ENCODE assay signal across 8 mouse cellular contexts in the genomic region with DNA sequence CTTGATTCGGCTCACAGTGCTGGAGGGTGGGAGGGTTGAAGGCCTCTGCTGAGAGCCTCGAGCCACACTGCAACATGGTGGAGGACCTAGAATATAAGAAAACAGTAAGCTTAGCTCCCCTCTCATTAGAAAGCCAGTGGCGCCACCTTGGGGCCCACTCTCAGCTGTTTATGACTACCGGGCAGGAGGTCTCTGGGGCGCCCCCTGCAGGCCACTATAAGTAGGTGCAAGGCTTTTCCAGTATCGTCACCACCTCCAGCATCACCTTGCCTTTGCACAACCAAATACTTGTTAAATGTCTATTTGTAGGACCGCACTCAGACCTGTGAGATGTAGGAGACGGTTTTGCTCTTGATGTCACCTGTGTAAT. TPM values are rescaled to one million over a fixed set of nuclear protein-coding genes. Genes with fewer than 3 reads are reported as not detected.
DNase-seq lines count a peak whose midpoint lies in the region; ATAC-seq and TF ChIP-seq lines count a peak whose summit lies in the region.

No protein-coding gene starts in this region.

- no peak for TF ChIP-seq POLR2A in bone marrow, adult 2 months (IDR thresholded peaks at IDR 0.05; ENCODE audit: borderline replicate concordance, control insufficient read depth, low read depth, low read length)
- TF ChIP-seq POLR2A in testis, adult 2 months (IDR thresholded peaks at IDR 0.05; ENCODE audit: control insufficient read depth, low read depth, low read length): no peak

- H3K9me3 ChIP-seq in midbrain, embryonic 11.5 days (ENCODE audit: control insufficient read depth, low read length): no peaks in the 10 kb centered on the region
- H3K9me3 ChIP-seq in midbrain, embryonic 16.5 days (replicated peaks; ENCODE audit: control insufficient read depth, low read length, poor library complexity, severe bottlenecking): no peaks in the 10 kb centered on the region
- no peaks in the 10 kb centered on the region for H3K9me3 ChIP-seq in embryonic facial prominence, embryonic 14.5 days (ENCODE audit: control insufficient read depth, low read length)
- no peaks in the 10 kb centered on the region for H3K9me3 ChIP-seq in midbrain, embryonic 14.5 days (ENCODE audit: control insufficient read depth, low read length)

- intact Hi-C loops in heart, postnatal 25 days (cut with DNase I): loop anchor here (5.0 kb wide), 1 partner anchor 34 kb away; the partner anchor contains the start of gene Hbq1b
- intact Hi-C loops in left cerebral cortex, postnatal 25 days (cut with DNase I): loop anchor here (5.0 to 10.0 kb wide), 3 partner anchors 34 to 326 kb away; partner anchors contain the start of gene Hbq1b

- no peak overlapping the region for H3K4me3 ChIP-seq in midbrain, embryonic 11.5 days (ENCODE audit: low read depth, low read length)
- H3K4me3 ChIP-seq in midbrain, embryonic 16.5 days (ENCODE audit: low read depth, low read length): no peak overlapping the region
- no peak overlapping the region for H3K4me3 ChIP-seq in bone marrow, adult 2 months (replicated peaks; ENCODE audit: control insufficient read depth, low read depth, low read length)
- H3K4me3 ChIP-seq in embryonic facial prominence, embryonic 14.5 days (ENCODE audit: low read depth, low read length): no peak overlapping the region
- no peak overlapping the region for H3K4me3 ChIP-seq in midbrain, embryonic 14.5 days (replicated peaks; ENCODE audit: low read depth, low read length)
- peak overlapping the region; percentile 1 for H3K4me3 ChIP-seq in testis, adult 2 months (ENCODE audit: control insufficient read depth, low read depth, low read length)

- no peak overlapping the region for H3K9ac ChIP-seq in midbrain, embryonic 11.5 days (ENCODE audit: low read length)
- no peak overlapping the region for H3K9ac ChIP-seq in midbrain, embryonic 16.5 days (ENCODE audit: low read depth, low read length)
- H3K9ac ChIP-seq in embryonic facial prominence, embryonic 14.5 days (ENCODE audit: low read depth, low read length): no peak overlapping the region
- no peak overlapping the region for H3K9ac ChIP-seq in midbrain, embryonic 14.5 days (replicated peaks; ENCODE audit: low read length)

- H3K27ac ChIP-seq in midbrain, embryonic 11.5 days (ENCODE audit: low read depth, low read length): no peak overlapping the region
- H3K27ac ChIP-seq in midbrain, embryonic 16.5 days (ENCODE audit: low read length): no peak overlapping the region
- no peak overlapping the region for H3K27ac ChIP-seq in bone marrow, adult 2 months (ENCODE audit: control insufficient read depth, insufficient read depth, low read depth, low read length, poor library complexity)
- H3K27ac ChIP-seq in embryonic facial prominence, embryonic 14.5 days (replicated peaks; ENCODE audit: low read depth, low read length): no peak overlapping the region
- H3K27ac ChIP-seq in midbrain, embryonic 14.5 days (replicated peaks; ENCODE audit: low read depth, low read length): no peak overlapping the region
- H3K27ac ChIP-seq in testis, adult 2 months (ENCODE audit: control insufficient read depth, insufficient read depth, low read depth, low read length): no peak overlapping the region

- H3K27me3 ChIP-seq in midbrain, embryonic 11.5 days (ENCODE audit: control insufficient read depth, insufficient read depth, low read length): no peaks in the 10 kb centered on the region
- H3K27me3 ChIP-seq in midbrain, embryonic 16.5 days (ENCODE audit: control insufficient read depth, insufficient read depth, low read depth, low read length): no peaks in the 10 kb centered on the region
- H3K27me3 ChIP-seq in embryonic facial prominence, embryonic 14.5 days (replicated peaks; ENCODE audit: control insufficient read depth, insufficient read depth, low read length): 0 out of 2 replicates have a peak, but pooled peaks cover 3% of the 10 kb centered on the region
- no peaks in the 10 kb centered on the region for H3K27me3 ChIP-seq in midbrain, embryonic 14.5 days (ENCODE audit: control insufficient read depth, insufficient read depth, low read length)
- H3K27me3 ChIP-seq in testis, adult 2 months (ENCODE audit: control insufficient read depth, insufficient read depth, low read length): no peaks in the 10 kb centered on the region

- no peak overlapping the region for H3K4me2 ChIP-seq in midbrain, embryonic 11.5 days
- H3K4me2 ChIP-seq in midbrain, embryonic 16.5 days (ENCODE audit: low read length): no peak overlapping the region
- no peak overlapping the region for H3K4me2 ChIP-seq in embryonic facial prominence, embryonic 14.5 days (ENCODE audit: low read depth, low read length)
- H3K4me2 ChIP-seq in midbrain, embryonic 14.5 days (ENCODE audit: low read length): no peak overlapping the region

- TF ChIP-seq CTCF in bone marrow, adult 2 months (IDR thresholded peaks at IDR 0.05; ENCODE audit: control insufficient read depth, insufficient read depth, low read length): peak; percentile 71
- peak; percentile 87; the same call in 1 of the 2 replicates for TF ChIP-seq CTCF in testis, adult 2 months (IDR thresholded peaks at IDR 0.05; ENCODE audit: control insufficient read depth, insufficient read depth, insufficient replicate concordance, low read depth, low read length)

- no peak for ATAC-seq in midbrain, embryonic 11.5 days (ENCODE audit: low FRiP score)
- ATAC-seq in midbrain, embryonic 16.5 days: no peak
- no peak for ATAC-seq in embryonic facial prominence, embryonic 14.5 days (ENCODE audit: low read depth)
- ATAC-seq in midbrain, embryonic 14.5 days (ENCODE audit: low FRiP score, low TSS enrichment): no peak

- WGBS in midbrain, embryonic 11.5 days: 35% methylated on average over 8 of the region's 8 CpGs
- WGBS in midbrain, embryonic 16.5 days: 33% methylated on average over 8 of the region's 8 CpGs
- WGBS in bone marrow, adult 2 months: 29% methylated on average over 8 of the region's 8 CpGs
- 35% methylated on average over 8 of the region's 8 CpGs for WGBS in embryonic facial prominence, embryonic 14.5 days
- 37% methylated on average over 8 of the region's 8 CpGs for whole genome bisulfite sequencing in midbrain, embryonic 14.5 days

- peak; percentile 96 for DNase-seq in midbrain, embryonic 11.5 days (ENCODE audit: low spot score, missing footprints)
- peak; percentile 74 for DNase-seq in embryonic facial prominence, embryonic 14.5 days (ENCODE audit: low spot score)
- DNase-seq in heart, postnatal 25 days (ENCODE audit: low spot score): peak; percentile 17
- peak; percentile 70 to 75 for DNase-seq in left cerebral cortex, postnatal 25 days (ENCODE audit: low spot score in 2 of 2)
- peak; percentile 61 for DNase-seq in midbrain, embryonic 14.5 days

- H3K36me3 ChIP-seq in midbrain, embryonic 11.5 days (ENCODE audit: control insufficient read depth, insufficient read depth, low read length): no peaks in the 10 kb centered on the region
- H3K36me3 ChIP-seq in midbrain, embryonic 16.5 days (ENCODE audit: control insufficient read depth, insufficient read depth, low read length): no peaks in the 10 kb centered on the region
- H3K36me3 ChIP-seq in embryonic facial prominence, embryonic 14.5 days (ENCODE audit: control insufficient read depth, insufficient read depth, low read length): no peaks in the 10 kb centered on the region
- no peaks in the 10 kb centered on the region for H3K36me3 ChIP-seq in midbrain, embryonic 14.5 days (ENCODE audit: control insufficient read depth, insufficient read depth, low read length)
- no peaks in the 10 kb centered on the region for H3K36me3 ChIP-seq in testis, adult 2 months (ENCODE audit: control insufficient read depth, insufficient read depth, low read length)

- no peaks in the 10 kb centered on the region for H3K4me1 ChIP-seq in midbrain, embryonic 11.5 days (ENCODE audit: control insufficient read depth, insufficient read depth, low read length)
- H3K4me1 ChIP-seq in midbrain, embryonic 16.5 days (ENCODE audit: control insufficient read depth, insufficient read depth, low read length): no peaks in the 10 kb centered on the region
- no peaks in the 10 kb centered on the region for H3K4me1 ChIP-seq in bone marrow, adult 2 months (ENCODE audit: control insufficient read depth, insufficient read depth, low read length)
- H3K4me1 ChIP-seq in embryonic facial prominence, embryonic 14.5 days (ENCODE audit: control insufficient read depth, insufficient read depth, low read length): no peaks in the 10 kb centered on the region
- H3K4me1 ChIP-seq in midbrain, embryonic 14.5 days (ENCODE audit: control insufficient read depth, insufficient read depth, low read length): no peaks in the 10 kb centered on the region
- H3K4me1 ChIP-seq in testis, adult 2 months (ENCODE audit: control insufficient read depth, insufficient read depth, low read length): peaks cover 4% of the 10 kb centered on the region; the same call in 1 of the 2 replicates

RNA-seq across cellular contexts. Expression of gene Hbq1a, which starts 21.3 kb away (rescaled TPM):
- polyA plus RNA-seq in midbrain, embryonic 11.5 days (2014; fragmentation: Nextera tagmentation; extraction: Ambion mirVana): 0.30 and 0.77 TPM in 2 replicates
- 1.7 and 2.0 TPM in 2 replicates for polyA plus RNA-seq in midbrain, embryonic 16.5 days (2015; fragmentation: Nextera tagmentation; extraction: Ambion mirVana)
- 9.2 and 12.0 TPM in 2 replicates for polyA plus RNA-seq in bone marrow, adult 2 months (2011; ENCODE audit: insufficient read depth, insufficient read length, low replicate concordance, missing spikeins)
- 1.0 and 1.8 TPM in 2 replicates for polyA plus RNA-seq in embryonic facial prominence, embryonic 14.5 days (2014; fragmentation: Nextera tagmentation; extraction: Ambion mirVana)
- total RNA-seq in heart, postnatal 25 days (2021): 1 to 10 TPM; 1.3 to 2.0 TPM
- total RNA-seq in left cerebral cortex, postnatal 25 days (2021): 1 to 10 TPM in 1 of 2 experiments, not detected in 1; 1.4 TPM
- polyA plus RNA-seq in midbrain, embryonic 14.5 days (2014; fragmentation: Nextera tagmentation; extraction: Ambion mirVana): 0.90 and 1.4 TPM in 2 replicates
- polyA plus RNA-seq in testis, adult 2 months (2012; rRNA removed): not detected in 2 replicates

RNA-seq across cellular contexts. Expression of gene Hba-a2, which starts 24.9 kb away (rescaled TPM):
- 5,591 and 5,690 TPM in 2 replicates for polyA plus RNA-seq in midbrain, embryonic 11.5 days (2014; fragmentation: Nextera tagmentation; extraction: Ambion mirVana)
- polyA plus RNA-seq in midbrain, embryonic 16.5 days (2015; fragmentation: Nextera tagmentation; extraction: Ambion mirVana): 5,737 and 6,589 TPM in 2 replicates
- 164,365 and 299,309 TPM in 2 replicates for polyA plus RNA-seq in bone marrow, adult 2 months (2011; ENCODE audit: insufficient read depth, insufficient read length, low replicate concordance, missing spikeins)
- polyA plus RNA-seq in embryonic facial prominence, embryonic 14.5 days (2014; fragmentation: Nextera tagmentation; extraction: Ambion mirVana): 15,250 and 18,270 TPM in 2 replicates
- over 10,000 TPM in 1 of 2 experiments, 1,000 to 10,000 TPM in 1; 8,713 to 18,074 TPM for total RNA-seq in heart, postnatal 25 days (2021)
- total RNA-seq in left cerebral cortex, postnatal 25 days (2021): 100 to 1,000 TPM; 427 to 477 TPM
- 3,589 and 5,155 TPM in 2 replicates for polyA plus RNA-seq in midbrain, embryonic 14.5 days (2014; fragmentation: Nextera tagmentation; extraction: Ambion mirVana)
- 88.0 and 93.8 TPM in 2 replicates for polyA plus RNA-seq in testis, adult 2 months (2012; rRNA removed)

RNA-seq across cellular contexts. Expression of gene Sh3pxd2b, which starts 26.4 kb away (rescaled TPM):
- 21.4 and 23.2 TPM in 2 replicates for polyA plus RNA-seq in midbrain, embryonic 11.5 days (2014; fragmentation: Nextera tagmentation; extraction: Ambion mirVana)
- polyA plus RNA-seq in midbrain, embryonic 16.5 days (2015; fragmentation: Nextera tagmentation; extraction: Ambion mirVana): 21.6 and 23.4 TPM in 2 replicates
- 1.6 and 1.7 TPM in 2 replicates for polyA plus RNA-seq in bone marrow, adult 2 months (2011; ENCODE audit: insufficient read depth, insufficient read length, low replicate concordance, missing spikeins)
- 28.7 and 31.3 TPM in 2 replicates for polyA plus RNA-seq in embryonic facial prominence, embryonic 14.5 days (2014; fragmentation: Nextera tagmentation; extraction: Ambion mirVana)
- total RNA-seq in heart, postnatal 25 days (2021): 1 to 10 TPM; 5.8 to 7.7 TPM
- total RNA-seq in left cerebral cortex, postnatal 25 days (2021): 10 to 100 TPM; 12.4 to 15.3 TPM
- 22.7 and 25.4 TPM in 2 replicates for polyA plus RNA-seq in midbrain, embryonic 14.5 days (2014; fragmentation: Nextera tagmentation; extraction: Ambion mirVana)
- polyA plus RNA-seq in testis, adult 2 months (2012; rRNA removed): 0.37 and 0.48 TPM in 2 replicates

RNA-seq across cellular contexts. Expression of gene Hbq1b, which starts 34.4 kb away (rescaled TPM):
- 6.9 and 7.2 TPM in 2 replicates for polyA plus RNA-seq in midbrain, embryonic 11.5 days (2014; fragmentation: Nextera tagmentation; extraction: Ambion mirVana)
- polyA plus RNA-seq in midbrain, embryonic 16.5 days (2015; fragmentation: Nextera tagmentation; extraction: Ambion mirVana): 1.1 and 1.5 TPM in 2 replicates
- polyA plus RNA-seq in bone marrow, adult 2 months (2011; ENCODE audit: insufficient read depth, insufficient read length, low replicate concordance, missing spikeins): 44.2 and 73.9 TPM in 2 replicates
- 1.2 and 1.7 TPM in 2 replicates for polyA plus RNA-seq in embryonic facial prominence, embryonic 14.5 days (2014; fragmentation: Nextera tagmentation; extraction: Ambion mirVana)
- total RNA-seq in heart, postnatal 25 days (2021): 1 to 10 TPM in 1 of 2 experiments, under 1 TPM in 1; 0.70 to 1.9 TPM
- total RNA-seq in left cerebral cortex, postnatal 25 days (2021): under 1 TPM in 1 of 2 experiments, not detected in 1; 0.73 TPM
- 0.74 TPM in 1 of 2 replicates, not detected in the other for polyA plus RNA-seq in midbrain, embryonic 14.5 days (2014; fragmentation: Nextera tagmentation; extraction: Ambion mirVana)
- not detected in 2 replicates for polyA plus RNA-seq in testis, adult 2 months (2012; rRNA removed)

RNA-seq across cellular contexts. Expression of gene Hba-a1, which starts 37.9 kb away (rescaled TPM):
- polyA plus RNA-seq in midbrain, embryonic 11.5 days (2014; fragmentation: Nextera tagmentation; extraction: Ambion mirVana): 2,946 and 2,965 TPM in 2 replicates
- 2,278 and 2,570 TPM in 2 replicates for polyA plus RNA-seq in midbrain, embryonic 16.5 days (2015; fragmentation: Nextera tagmentation; extraction: Ambion mirVana)
- polyA plus RNA-seq in bone marrow, adult 2 months (2011; ENCODE audit: insufficient read depth, insufficient read length, low replicate concordance, missing spikeins): 17,767 and 55,751 TPM in 2 replicates
- polyA plus RNA-seq in embryonic facial prominence, embryonic 14.5 days (2014; fragmentation: Nextera tagmentation; extraction: Ambion mirVana): 6,016 and 7,188 TPM in 2 replicates
- over 10,000 TPM in 1 of 2 experiments, 1,000 to 10,000 TPM in 1; 9,129 to 20,531 TPM for total RNA-seq in heart, postnatal 25 days (2021)
- 100 to 1,000 TPM; 501 to 528 TPM for total RNA-seq in left cerebral cortex, postnatal 25 days (2021)
- polyA plus RNA-seq in midbrain, embryonic 14.5 days (2014; fragmentation: Nextera tagmentation; extraction: Ambion mirVana): 1,330 and 1,946 TPM in 2 replicates
- 39.8 and 41.7 TPM in 2 replicates for polyA plus RNA-seq in testis, adult 2 months (2012; rRNA removed)

Comparison
In these comparisons a context has a peak if more than half of its experiments do, and no peak if none do; other contexts are left out.
1. DNase-seq: peak in every context shown above with its lines; median percentile 96 in midbrain, embryonic 11.5 days; 74 in embryonic facial prominence, embryonic 14.5 days; 72 in left cerebral cortex, postnatal 25 days; 61 in midbrain, embryonic 14.5 days; 17 in heart, postnatal 25 days.
2. RNA of gene Hba-a2, which starts 24.9 kb away (polyA plus RNA-seq): 164,365 to 299,309 TPM in bone marrow, adult 2 months, 15,250 to 18,270 TPM in embryonic facial prominence, embryonic 14.5 days, 5,737 to 6,589 TPM in midbrain, embryonic 16.5 days, 5,591 to 5,690 TPM in midbrain, embryonic 11.5 days and 3,589 to 5,155 TPM in midbrain, embryonic 14.5 days; 88.0 to 93.8 TPM in testis, adult 2 months; every median in the first group is over 10 times any median in the second.